Mouse (Mus musculus) thymus, postnatal 0 days (tissue): ENCODE measurements at regions not wholly inside any gene's neighbourhood (a gene's known extent, or its start where the extent isn't known, plus 50 kb on each side); places are given as distances from the start of the nearest gene placed in this dataset.
A peak's percentile ranks its signal among the peaks of the same experiment; 100 is the strongest.
"Not testable (repeated sequence)": the region's sequence is repeated elsewhere in the genome, so short reads cannot be mapped to it uniquely, and the experiment has no call there.

ENCODE experiments used
- DNase-seq: peaks from one replicate; pipeline ENCODE4 v3.0.0-alpha.2; 2015; ENCODE audit warnings: low spot score

- DNase-seq = no peak
These were observed 180.6 kb upstream of the Tab2 start for GRCm38 (mm10) chr10:8136662-8137061.

GRCm38 (mm10) chr10:8135272-8135671 lies 179.2 kb upstream of the Tab2 start:
- no peak for DNase-seq

- DNase-seq = no peak
These were observed 178.4 kb upstream of the Tab2 start for GRCm38 (mm10) chr10:8134398-8134797.

- no peak for DNase-seq
These were observed 177.5 kb upstream of the Tab2 start for GRCm38 (mm10) chr10:8133451-8133952.

GRCm38 (mm10) chr10:8132795-8133194 lies 176.8 kb upstream of the Tab2 start:
- no peak for DNase-seq

GRCm38 (mm10) chr10:8130472-8131241 lies 174.6 kb upstream of the Tab2 start:
- no peak for DNase-seq

GRCm38 (mm10) chr10:8130057-8130456 lies 174.0 kb upstream of the Tab2 start:
- no peak for DNase-seq

GRCm38 (mm10) chr10:8124124-8124523 lies 168.1 kb upstream of the Tab2 start:
- no peak for DNase-seq

- DNase-seq = no peak
These were observed 165.9 kb upstream of the Tab2 start for GRCm38 (mm10) chr10:8121895-8122294.

- no peak for DNase-seq
These were observed 160.8 kb upstream of the Tab2 start for GRCm38 (mm10) chr10:8116821-8117220.

GRCm38 (mm10) chr10:8114932-8115331 lies 158.9 kb upstream of the Tab2 start:
- DNase-seq = not testable (repeated sequence)

GRCm38 (mm10) chr10:8114530-8114929 lies 158.5 kb upstream of the Tab2 start:
- peak; percentile 39 for DNase-seq

- no peak for DNase-seq
These were observed 144.5 kb upstream of the Tab2 start for GRCm38 (mm10) chr10:8100489-8100888.

GRCm38 (mm10) chr10:8095924-8096323 lies 139.9 kb upstream of the Tab2 start:
- no peak for DNase-seq

GRCm38 (mm10) chr10:8095206-8095605 lies 139.2 kb upstream of the Tab2 start:
- no peak for DNase-seq

- no peak for DNase-seq
These were observed 136.0 kb upstream of the Tab2 start for GRCm38 (mm10) chr10:8091871-8092552.

GRCm38 (mm10) chr10:8089296-8089695 lies 133.3 kb upstream of the Tab2 start:
- DNase-seq = no peak

- DNase-seq = no peak
These were observed 132.7 kb upstream of the Tab2 start for GRCm38 (mm10) chr10:8088737-8089136.

- DNase-seq = no peak
These were observed 132.3 kb upstream of the Tab2 start for GRCm38 (mm10) chr10:8088321-8088720.

- no peak for DNase-seq
These were observed 131.1 kb upstream of the Tab2 start for GRCm38 (mm10) chr10:8087106-8087505.

- DNase-seq = no peak
These were observed 130.4 kb upstream of the Tab2 start for GRCm38 (mm10) chr10:8086442-8086841.

GRCm38 (mm10) chr10:8077904-8078811 lies 122.1 kb upstream of the Tab2 start:
- DNase-seq = no peak
